Mouse (Mus musculus): ENCODE data around the gene Hist1h2bb. TPM values are rescaled to one million over a fixed set of nuclear protein-coding genes. Genes with fewer than 3 reads are reported as not detected.
A peak's percentile ranks its signal among the peaks of the same experiment; 100 is the strongest.
"Not testable (repeated sequence)": the region's sequence is repeated elsewhere in the genome, so short reads cannot be mapped to it uniquely, and the experiment has no call there.

Hist1h2bb gene
- polyA plus RNA-seq, 1 experiment from 2014 or later: 3.8 TPM

GRCm38 (mm10) chr13:23763242-23763585, 16.7 kb downstream of the Hist1h2bb start:
- no peaks in the 10 kb centered on the region for H3K9me3 ChIP-seq (replicated peaks)
- peak overlapping the region; percentile 48; the same call in 1 of the 2 replicates for H3K9ac ChIP-seq
- WGBS: under 1% methylated on average over 10 of the region's 10 CpGs
- H3K27me3 ChIP-seq: no peaks in the 10 kb centered on the region
- peak overlapping the region; percentile 85 for H3K4me2 ChIP-seq
- peaks cover 27% of the 10 kb centered on the region for H3K4me1 ChIP-seq
- H3K36me3 ChIP-seq: no peaks in the 10 kb centered on the region
- peak overlapping the region; percentile 61 for H3K4me3 ChIP-seq (replicated peaks)
- H3K27ac ChIP-seq: peak overlapping the region; percentile 98
- no peak for ATAC-seq (replicated peaks; ENCODE audit: low FRiP score)

GRCm38 (mm10) chr13:23763586-23764323, 17.2 kb downstream of the Hist1h2bb start, which contains the start of gene Hist1h1a:
Gene Hist1h1a (plus strand): TSS chr13:23763666.
- H3K36me3 ChIP-seq: no peaks in the 10 kb centered on the region
- H3K4me2 ChIP-seq: peak within 1 kb of the TSS; percentile 85
- ATAC-seq (replicated peaks; ENCODE audit: low FRiP score): peak; percentile 74
- no peaks in the 10 kb centered on the region for H3K27me3 ChIP-seq
- H3K4me1 ChIP-seq: peaks cover 27% of the 10 kb centered on the region
- peak within 1 kb of the TSS; percentile 76 for H3K9ac ChIP-seq
- H3K4me3 ChIP-seq (replicated peaks): peak within 1 kb of the TSS; percentile 61
- 4% methylated on average over 34 of the region's 34 CpGs for WGBS
- H3K9me3 ChIP-seq (replicated peaks): no peaks in the 10 kb centered on the region
- peak within 1 kb of the TSS; percentile 98 for H3K27ac ChIP-seq

- ATAC-seq (replicated peaks; ENCODE audit: low FRiP score): no peak
- Histone ChIP-seq H3K4me2 (peak overlapping the region; percentile 85), H3K9ac (peak overlapping the region; percentile 76), H3K27me3 (no peaks in the 10 kb centered on the region), H3K9me3 (replicated peaks) (no peaks in the 10 kb centered on the region), H3K27ac (peak overlapping the region; percentile 98), H3K36me3 (no peaks in the 10 kb centered on the region), H3K4me3 (replicated peaks) (peak overlapping the region; percentile 61), H3K4me1 (peaks cover 27% of the 10 kb centered on the region)
- WGBS: 38% methylated on average over 12 of the region's 12 CpGs
These were observed 18.0 kb downstream of the Hist1h2bb start for GRCm38 (mm10) chr13:23764324-23765171.

- no peak overlapping the region for H3K9ac ChIP-seq
- H3K27ac ChIP-seq: peak overlapping the region; percentile 30; the same call in 1 of the 2 replicates
- no peaks in the 10 kb centered on the region for H3K36me3 ChIP-seq
- H3K27me3 ChIP-seq: no peaks in the 10 kb centered on the region
- no peaks in the 10 kb centered on the region for H3K9me3 ChIP-seq (replicated peaks)
- 63% methylated on average over 1 of the region's 1 CpGs for WGBS
- no peak overlapping the region for H3K4me2 ChIP-seq
- no peak for ATAC-seq (replicated peaks; ENCODE audit: low FRiP score)
- peaks cover 23% of the 10 kb centered on the region for H3K4me1 ChIP-seq
- no peak overlapping the region for H3K4me3 ChIP-seq (replicated peaks)
These were observed 18.6 kb downstream of the Hist1h2bb start for GRCm38 (mm10) chr13:23765172-23765513.

- no peak overlapping the region for H3K4me3 ChIP-seq (replicated peaks)
- H3K4me2 ChIP-seq: no peak overlapping the region
- no peaks in the 10 kb centered on the region for H3K36me3 ChIP-seq
- H3K4me1 ChIP-seq: peaks cover 18% of the 10 kb centered on the region
- no peaks in the 10 kb centered on the region for H3K9me3 ChIP-seq (replicated peaks)
- no peak overlapping the region for H3K27ac ChIP-seq
- no peak for ATAC-seq (replicated peaks; ENCODE audit: low FRiP score)
- H3K27me3 ChIP-seq: no peaks in the 10 kb centered on the region
- no peak overlapping the region for H3K9ac ChIP-seq
These were observed 20.2 kb downstream of the Hist1h2bb start for GRCm38 (mm10) chr13:23766772-23767171.

GRCm38 (mm10) chr13:23768834-23769397, 22.4 kb downstream of the Hist1h2bb start:
- ATAC-seq (replicated peaks; ENCODE audit: low FRiP score): no peak
- H3K27me3 ChIP-seq: no peaks in the 10 kb centered on the region
- peaks cover 18% of the 10 kb centered on the region for H3K4me1 ChIP-seq
- H3K9ac ChIP-seq: no peak overlapping the region
- 52% methylated on average over 5 of the region's 5 CpGs for WGBS
- no peak overlapping the region for H3K27ac ChIP-seq
- no peaks in the 10 kb centered on the region for H3K36me3 ChIP-seq
- H3K4me2 ChIP-seq: no peak overlapping the region
- H3K9me3 ChIP-seq (replicated peaks): no peaks in the 10 kb centered on the region
- no peak overlapping the region for H3K4me3 ChIP-seq (replicated peaks)

GRCm38 (mm10) chr13:23769613-23770012, 23.1 kb downstream of the Hist1h2bb start, which contains the start of gene Trim38:
Gene Trim38 (plus strand): TSS chr13:23769913.
- WGBS: 77% methylated on average over 2 of the region's 2 CpGs
- not testable (repeated sequence) for H3K4me2 ChIP-seq; H3K4me3 ChIP-seq (replicated peaks); ATAC-seq (replicated peaks; ENCODE audit: low FRiP score); H3K9me3 ChIP-seq (replicated peaks); H3K27me3 ChIP-seq; H3K27ac ChIP-seq; H3K36me3 ChIP-seq; H3K9ac ChIP-seq
- H3K4me1 ChIP-seq: peaks cover 11% of the 10 kb centered on the region

GRCm38 (mm10) chr13:23772561-23773313, 26.2 kb downstream of the Hist1h2bb start:
- H3K9ac ChIP-seq: no peak overlapping the region
- peak overlapping the region; percentile 46 for H3K4me2 ChIP-seq
- peak overlapping the region; percentile 15; the same call in 1 of the 2 replicates for H3K4me3 ChIP-seq (replicated peaks)
- H3K36me3 ChIP-seq: no peaks in the 10 kb centered on the region
- H3K9me3 ChIP-seq (replicated peaks): no peaks in the 10 kb centered on the region
- ATAC-seq (replicated peaks; ENCODE audit: low FRiP score): peak; percentile 93
- H3K4me1 ChIP-seq: peaks cover 7% of the 10 kb centered on the region
- H3K27ac ChIP-seq: no peak overlapping the region
- H3K27me3 ChIP-seq: no peaks in the 10 kb centered on the region
- 26% methylated on average over 21 of the region's 21 CpGs for WGBS

- 93% methylated on average over 7 of the region's 7 CpGs for WGBS
- H3K27ac ChIP-seq: no peak overlapping the region
- no peak overlapping the region for H3K4me3 ChIP-seq (replicated peaks)
- no peak overlapping the region for H3K9ac ChIP-seq
- no peak for ATAC-seq (replicated peaks; ENCODE audit: low FRiP score)
- H3K4me1 ChIP-seq: no peaks in the 10 kb centered on the region
- no peaks in the 10 kb centered on the region for H3K27me3 ChIP-seq
- H3K4me2 ChIP-seq: no peak overlapping the region
- no peaks in the 10 kb centered on the region for H3K9me3 ChIP-seq (replicated peaks)
- no peaks in the 10 kb centered on the region for H3K36me3 ChIP-seq
These were observed 31.8 kb downstream of the Hist1h2bb start for GRCm38 (mm10) chr13:23778339-23778738.

GRCm38 (mm10) chr13:23779025-23779424, 32.5 kb downstream of the Hist1h2bb start:
- Histone ChIP-seq H3K4me1 (no peaks in the 10 kb centered on the region), H3K4me3 (replicated peaks) (no peak overlapping the region), H3K9ac (no peak overlapping the region), H3K9me3 (replicated peaks) (no peaks in the 10 kb centered on the region), H3K4me2 (no peak overlapping the region), H3K27me3 (no peaks in the 10 kb centered on the region), H3K36me3 (no peaks in the 10 kb centered on the region), H3K27ac (no peak overlapping the region)
- 88% methylated on average over 4 of the region's 4 CpGs for WGBS
- no peak for ATAC-seq (replicated peaks; ENCODE audit: low FRiP score)

GRCm38 (mm10) chr13:23792520-23792919, 46.0 kb downstream of the Hist1h2bb start:
- no peak overlapping the region for H3K9ac ChIP-seq
- H3K4me3 ChIP-seq (replicated peaks): no peak overlapping the region
- H3K36me3 ChIP-seq: no peaks in the 10 kb centered on the region
- H3K4me1 ChIP-seq: no peaks in the 10 kb centered on the region
- H3K27me3 ChIP-seq: no peaks in the 10 kb centered on the region
- 45% methylated on average over 2 of the region's 2 CpGs for WGBS
- no peak overlapping the region for H3K27ac ChIP-seq
- no peak for ATAC-seq (replicated peaks; ENCODE audit: low FRiP score)
- H3K4me2 ChIP-seq: no peak overlapping the region
- no peaks in the 10 kb centered on the region for H3K9me3 ChIP-seq (replicated peaks)

Data from kidney, embryonic 15.5 days (tissue).